Mouse (Mus musculus) cortical plate, adult 2 months (tissue): ENCODE measurements around the gene Olfr166. TPM values are rescaled to one million over a fixed set of nuclear protein-coding genes. Genes with fewer than 3 reads are reported as not detected.
"Not testable (repeated sequence)": the region's sequence is repeated elsewhere in the genome, so short reads cannot be mapped to it uniquely, and the experiment has no call there.

Source experiments
- H3K27ac ChIP-seq: fragments of 200-500 bp; 2 replicates; pipeline ENCODE4 v1.5.1; 2012; ENCODE audit warnings: low read length, control low read depth, inconsistent platforms; ENCODE audit not compliant: insufficient read depth
- H3K4me1 ChIP-seq: fragments of 200-500 bp; 2 replicates; pipeline ENCODE4 v1.6.1; 2011; ENCODE audit warnings: low read length; ENCODE audit not compliant: control insufficient read depth, insufficient read depth
- H3K4me3 ChIP-seq: fragments of 200-500 bp; 2 replicates; pipeline ENCODE4 v1.5.1; 2011; ENCODE audit warnings: mild to moderate bottlenecking, low read length, control low read depth; ENCODE audit not compliant: insufficient read depth
- CTCF ChIP-seq: fragments of 200-500 bp; IDR thresholded peaks from 2 replicates; pipeline ENCODE4 v1.5.1; 2011; ENCODE audit warnings: mild to moderate bottlenecking, control low read depth, low read length; ENCODE audit not compliant: insufficient read depth; ENCODE audit errors: extremely low read depth
- POLR2A ChIP-seq: fragments of 200-500 bp; IDR thresholded peaks from 2 replicates; pipeline ENCODE4 v1.6.1; 2011; ENCODE audit warnings: mild to moderate bottlenecking, low read length, control low read depth; ENCODE audit not compliant: insufficient read depth; ENCODE audit errors: extremely low read depth
- polyA plus RNA-seq: library from polyadenylated mRNA; depleted of rRNA; stranded (reverse); fragments of >200 nt; gene quantifications from 2 replicates; pipeline ENCODE4 v1.2.3, GENCODE M21; 2012; rRNA removed

The Olfr166 gene
- not detected in 2 replicates for polyA plus RNA-seq

- Histone ChIP-seq H3K27ac (no peak within 1 kb of the TSS), H3K4me1 (no peaks in the 10 kb centered on the region), H3K4me3 (no peak within 1 kb of the TSS)
- no peak for TF ChIP-seq POLR2A
Observed at GRCm38 (mm10) chr16:19483394-19483793, at the start of gene Olfr166. TSS of gene Olfr166 (plus strand) at chr16:19483694.

DNA sequence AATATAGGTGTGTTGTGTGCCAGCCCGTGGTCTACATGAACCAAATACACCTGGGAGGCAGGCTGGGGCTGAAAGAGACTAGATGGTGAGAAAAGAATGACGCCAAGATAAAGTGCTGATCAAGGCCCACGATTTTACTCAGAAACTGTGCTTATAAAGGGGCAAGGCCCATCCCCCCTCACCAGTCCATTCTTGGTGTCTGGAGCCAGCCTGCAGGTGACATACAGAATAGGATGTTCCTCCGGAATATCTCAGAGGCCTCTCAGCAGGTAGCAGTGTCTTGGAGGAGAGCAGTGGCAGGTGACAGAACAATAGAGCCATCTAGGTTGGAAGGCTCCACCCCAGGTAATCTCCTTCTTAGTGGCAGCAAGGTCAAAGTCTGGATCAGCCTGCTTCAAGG is 24.8 kb upstream of the Olfr166 start:
- H3K27ac ChIP-seq, H3K4me1 ChIP-seq, H3K4me3 ChIP-seq: not testable (repeated sequence)

DNA sequence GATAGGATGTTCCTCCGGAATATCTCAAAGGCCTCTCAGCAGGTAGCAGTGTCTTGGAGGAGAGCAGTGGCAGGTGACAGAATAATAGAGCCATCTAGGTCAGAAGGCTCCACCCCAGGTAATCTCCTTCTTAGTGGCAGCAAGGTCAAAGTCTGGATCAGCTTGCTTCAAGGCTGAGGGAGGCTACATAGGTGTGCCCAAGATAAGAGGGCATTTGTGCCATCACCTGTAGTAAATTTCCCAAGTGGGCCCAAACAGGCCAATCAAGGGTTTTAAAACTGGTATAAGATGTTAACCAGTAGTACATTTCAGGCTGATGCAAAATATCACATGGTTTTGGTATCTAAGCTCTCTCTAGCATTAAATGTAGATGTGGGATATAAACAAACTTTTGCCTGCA is 19.1 kb upstream of the Olfr166 start:
- no peak for TF ChIP-seq POLR2A
- TF ChIP-seq CTCF = no peak
- Histone ChIP-seq H3K27ac (no peak overlapping the region), H3K4me1 (no peaks in the 10 kb centered on the region)

DNA sequence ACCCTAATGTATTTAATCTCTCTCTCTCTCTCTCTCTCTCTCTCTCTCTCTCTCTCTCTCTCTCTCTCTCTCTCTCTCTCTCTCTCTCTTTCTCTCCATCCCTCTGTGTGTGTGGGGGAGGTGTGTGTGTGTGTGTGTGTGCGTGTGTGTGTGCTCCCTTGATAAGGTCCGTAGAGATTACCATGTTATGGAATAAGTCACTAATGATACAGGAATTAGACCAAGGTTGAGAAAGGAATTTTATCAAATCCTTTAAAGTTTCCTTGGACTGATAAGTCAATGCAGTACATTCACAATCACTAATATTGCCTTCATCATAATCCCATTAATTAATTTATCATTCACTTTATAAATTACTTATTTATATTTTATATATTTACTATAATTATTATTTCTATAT is 38.7 kb downstream of the Olfr166 start, which contains the start of gene Olfr167:
TSS of gene Olfr167 (minus strand) at position 101 of the 400 bp plus-strand sequence.
- H3K4me1 ChIP-seq = no peaks in the 10 kb centered on the region
- no peak within 1 kb of the TSS for H3K4me3 ChIP-seq
- TF ChIP-seq POLR2A = no peak
- no peak for TF ChIP-seq CTCF
- no peak within 1 kb of the TSS for H3K27ac ChIP-seq

More for the DNA sequence above, 19.1 kb upstream of the Olfr166 start:
- no peak overlapping the region for H3K4me3 ChIP-seq

DNA sequence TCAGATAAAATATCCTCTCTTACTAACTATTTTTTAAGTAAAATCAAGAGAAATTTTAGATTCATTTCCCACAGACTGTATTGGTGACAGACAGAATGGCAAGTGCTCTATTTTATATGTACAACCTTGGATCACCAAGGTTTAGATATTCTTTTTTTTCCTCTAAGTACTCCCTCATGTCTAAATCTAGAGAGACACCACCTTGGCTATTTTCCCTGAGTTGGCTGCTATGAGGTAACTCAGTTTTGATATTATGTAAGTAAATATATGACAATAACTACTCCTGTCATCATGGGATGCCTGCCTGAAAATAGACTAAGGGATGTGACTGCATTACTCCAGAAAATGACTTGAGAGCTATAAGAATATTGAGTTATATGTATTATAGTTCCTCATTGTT is 52.0 kb downstream of the Olfr166 start, which contains the start of gene Olfr168:
TSS of gene Olfr168 (minus strand) at position 101 of the 400 bp plus-strand sequence.
- H3K4me1 ChIP-seq = no peaks in the 10 kb centered on the region
- no peak within 1 kb of the TSS for H3K4me3 ChIP-seq
- H3K27ac ChIP-seq = no peak within 1 kb of the TSS
- TF ChIP-seq POLR2A = no peak
- no peak for TF ChIP-seq CTCF

Other genes with a start within 250 kb of the Olfr166 start
- not detected in 2 replicates for gene Olfr164, start 169.6 kb upstream of the Olfr166 start, polyA plus RNA-seq
- not detected in 2 replicates for gene Olfr165, start 60.6 kb upstream of the Olfr166 start, polyA plus RNA-seq
- gene Olfr167, start 38.6 kb downstream of the Olfr166 start, polyA plus RNA-seq = not detected in 2 replicates
- gene Olfr168, start 51.9 kb downstream of the Olfr166 start, polyA plus RNA-seq = not detected in 2 replicates
- gene Olfr169, start 88.1 kb downstream of the Olfr166 start, polyA plus RNA-seq = not detected in 2 replicates
- gene Olfr170, start 128.2 kb downstream of the Olfr166 start, polyA plus RNA-seq = not detected in 2 replicates
- not detected in 2 replicates for gene Olfr171, start 146.2 kb downstream of the Olfr166 start, polyA plus RNA-seq
- not detected in 2 replicates for gene Lamp3, start 222.7 kb downstream of the Olfr166 start, polyA plus RNA-seq